Mouse (Mus musculus) liver, embryonic 15.5 days (tissue): Measurements from ENCODE around the gene Nudt4. TPM values are rescaled to one million over a fixed set of nuclear protein-coding genes. Genes with fewer than 3 reads are reported as not detected.
A peak's percentile ranks its signal among the peaks of the same experiment; 100 is the strongest.

Experiments
- ATAC-seq: fragments of 200-750 bp; cut with Nextera tagmentation; 2 replicates; pipeline ENCODE4 v1.8.0; 2017; ENCODE audit warnings: moderate number of reproducible peaks, mild to moderate bottlenecking, moderate library complexity; ENCODE audit not compliant: insufficient read depth
- H3K27ac ChIP-seq: fragments of 300-500 bp; sonication (generic); replicated peaks from 2 replicates; pipeline ENCODE4 v1.5.1; 2015; ENCODE audit warnings: mild to moderate bottlenecking, inconsistent platforms
- H3K27me3 ChIP-seq: fragments of 300-500 bp; sonication (generic); 2 replicates; pipeline ENCODE4 v1.6.1; 2015; ENCODE audit warnings: mild to moderate bottlenecking, inconsistent platforms
- H3K36me3 ChIP-seq: fragments of 300-500 bp; sonication (generic); replicated peaks from 2 replicates; pipeline ENCODE4 v1.6.1; 2015; ENCODE audit warnings: moderate library complexity, mild to moderate bottlenecking, inconsistent platforms
- H3K4me1 ChIP-seq: fragments of 300-500 bp; sonication (generic); replicated peaks from 2 replicates; pipeline ENCODE4 v1.6.1; 2015; ENCODE audit warnings: inconsistent platforms
- H3K4me2 ChIP-seq: fragments of 300-500 bp; sonication (generic); 2 replicates; pipeline ENCODE4 v1.6.1; 2015; ENCODE audit warnings: moderate library complexity, mild to moderate bottlenecking, inconsistent platforms
- H3K4me3 ChIP-seq: fragments of 300-500 bp; sonication (generic); replicated peaks from 2 replicates; pipeline ENCODE4 v1.5.1; 2015; ENCODE audit warnings: mild to moderate bottlenecking, inconsistent platforms
- H3K9ac ChIP-seq: fragments of 300-500 bp; sonication (generic); 2 replicates; pipeline ENCODE4 v1.6.1; 2015; ENCODE audit warnings: moderate library complexity, mild to moderate bottlenecking, inconsistent platforms
- H3K9me3 ChIP-seq: fragments of 300-500 bp; sonication (generic); replicated peaks from 2 replicates; pipeline ENCODE4 v1.6.1; 2016; ENCODE audit warnings: inconsistent platforms
- WGBS: fragments of 180-500 bp; shearing (Covaris S2); methylation state at CpG from one replicate; pipeline ENCODE4 v1.1.7; 2015; ENCODE audit warnings: mixed read lengths; ENCODE audit not compliant: insufficient replicate concordance; 5-methylcytosine and 5-hydroxymethylcytosine counted together
- polyA plus RNA-seq: library from polyadenylated mRNA; unstranded; fragments of >200 nt; fragmentation: Nextera tagmentation; extraction: Ambion mirVana; gene quantifications from 2 replicates; pipeline ENCODE4 v1.2.1, GENCODE M21; 2015

The Nudt4 gene
- polyA plus RNA-seq, 1 experiment from 2014 or later, result 85.3 TPM

DNA sequence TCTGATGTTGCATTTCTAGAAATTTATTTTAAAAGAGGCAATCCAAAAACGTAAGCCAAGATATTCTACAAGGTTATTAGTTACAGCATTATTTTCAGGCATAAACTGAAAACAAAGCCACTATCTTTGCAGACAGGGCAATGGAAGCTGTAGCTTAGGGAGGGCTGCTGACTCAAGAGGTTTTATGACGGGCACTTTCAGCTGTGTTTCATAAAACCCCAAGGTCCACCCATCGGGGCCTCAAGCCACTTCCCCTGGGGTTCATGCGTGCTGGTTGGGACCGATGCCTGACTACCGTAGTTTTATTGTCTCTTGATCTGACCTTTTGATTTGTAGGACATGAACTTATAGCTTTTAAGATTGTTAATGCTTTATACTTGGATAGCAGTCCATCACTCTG lies 26.2 kb upstream of the Nudt4 start:
- no peak for ATAC-seq
- no peak overlapping the region for H3K4me3 ChIP-seq
- H3K4me2 ChIP-seq, result no peak overlapping the region
- H3K4me1 ChIP-seq, result peaks cover 6% of the 10 kb centered on the region; the same call in 1 of the 2 replicates
- H3K9me3 ChIP-seq, result no peaks in the 10 kb centered on the region
- no peak overlapping the region for H3K27ac ChIP-seq
- no peak overlapping the region for H3K9ac ChIP-seq
- H3K27me3 ChIP-seq, result 0 out of 2 replicates have a peak, but pooled peaks cover 3% of the 10 kb centered on the region
- no peaks in the 10 kb centered on the region for H3K36me3 ChIP-seq
- WGBS, result 41% methylated on average over 6 of the region's 6 CpGs

DNA sequence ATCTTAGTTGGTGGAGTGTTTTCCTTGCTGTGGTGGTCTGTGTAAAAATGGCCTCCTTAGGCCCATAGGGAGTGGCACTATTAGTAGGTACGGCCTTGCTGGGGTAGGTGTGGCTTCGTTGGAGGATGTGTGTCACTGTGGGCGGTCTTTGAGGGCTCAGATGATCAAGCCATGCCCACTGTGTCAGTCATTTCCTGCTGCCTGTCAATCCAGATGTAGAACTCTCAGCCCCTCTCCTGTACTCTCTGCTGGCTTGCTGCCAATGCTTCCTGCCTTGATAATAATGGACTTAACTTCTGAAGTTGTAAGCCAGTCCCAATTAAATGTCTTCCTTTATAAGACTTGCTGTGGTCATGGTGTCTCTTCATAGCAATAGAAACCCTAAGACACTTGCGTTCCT lies 25.2 kb upstream of the Nudt4 start:
- Histone ChIP-seq H3K27ac (no peak overlapping the region), H3K4me2 (no peak overlapping the region), H3K36me3 (no peaks in the 10 kb centered on the region), H3K9me3 (no peaks in the 10 kb centered on the region), H3K4me3 (no peak overlapping the region), H3K9ac (no peak overlapping the region), H3K27me3 (0 out of 2 replicates have a peak, but pooled peaks cover 3% of the 10 kb centered on the region), H3K4me1 (peaks cover 3% of the 10 kb centered on the region; the same call in 1 of the 2 replicates)
- WGBS, result 87% methylated on average over 4 of the region's 4 CpGs
- ATAC-seq, result no peak

DNA sequence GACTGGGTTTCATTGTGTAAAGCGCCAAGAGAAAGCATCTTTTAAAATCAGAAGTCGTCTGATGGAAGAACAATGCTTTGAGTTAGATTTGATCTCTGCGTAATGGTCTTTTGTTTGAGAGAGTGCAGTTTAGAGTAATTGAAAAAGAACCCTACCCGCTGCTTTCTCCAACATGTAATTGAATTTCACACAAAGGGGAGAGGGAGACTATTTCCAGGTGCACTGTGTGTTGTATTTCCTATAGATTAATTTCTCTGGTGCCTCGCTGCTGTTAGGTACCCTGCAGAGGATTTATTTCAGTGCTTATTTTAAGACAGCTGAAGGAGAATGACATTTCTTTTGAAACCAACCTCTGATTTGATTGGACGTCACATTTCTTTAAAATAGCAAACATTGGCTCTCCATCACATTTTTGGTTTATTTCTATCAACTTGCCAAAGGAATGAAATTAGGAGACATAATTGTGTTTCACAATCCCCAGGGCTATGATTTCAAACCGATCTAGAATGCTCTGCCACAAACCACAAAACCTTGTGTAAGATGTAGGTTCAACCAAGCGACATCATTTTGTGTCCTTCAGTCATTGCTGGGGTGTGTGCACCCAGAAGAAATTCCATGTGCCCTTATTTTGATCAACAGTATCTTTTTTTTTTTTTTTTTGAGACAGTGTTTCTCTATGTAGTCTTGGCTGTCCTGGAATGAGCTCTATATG lies 23.7 kb upstream of the Nudt4 start:
- H3K4me3 ChIP-seq, result no peak overlapping the region
- no peaks in the 10 kb centered on the region for H3K36me3 ChIP-seq
- 0 out of 2 replicates have a peak, but pooled peaks cover 3% of the 10 kb centered on the region for H3K27me3 ChIP-seq
- no peak overlapping the region for H3K4me2 ChIP-seq
- H3K9ac ChIP-seq, result no peak overlapping the region
- whole genome bisulfite sequencing, result 59% methylated on average over 8 of the region's 8 CpGs
- H3K9me3 ChIP-seq, result no peaks in the 10 kb centered on the region
- ATAC-seq, result no peak
- H3K4me1 ChIP-seq, result no peaks in the 10 kb centered on the region
- H3K27ac ChIP-seq, result no peak overlapping the region

DNA sequence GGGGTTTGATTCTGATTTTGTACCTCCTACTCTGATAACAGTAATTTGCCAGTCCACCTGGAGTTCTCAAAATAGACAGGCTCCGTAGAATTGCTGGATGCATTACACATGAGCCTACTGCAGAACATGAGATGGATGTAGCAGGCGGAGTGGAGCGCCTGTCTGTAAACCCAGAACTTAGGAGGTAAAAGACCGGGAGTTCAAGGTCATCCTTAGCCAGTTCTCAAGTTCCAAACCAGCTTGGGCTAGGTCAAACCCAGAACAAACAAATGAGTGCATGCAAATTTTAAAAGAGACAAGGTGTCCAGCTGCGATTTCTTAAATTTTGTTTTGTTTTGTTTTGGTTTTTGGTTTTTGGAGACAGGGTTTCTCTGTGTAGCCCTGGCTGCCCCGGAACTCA lies 21.6 kb upstream of the Nudt4 start:
- no peaks in the 10 kb centered on the region for H3K36me3 ChIP-seq
- no peak overlapping the region for H3K4me3 ChIP-seq
- no peaks in the 10 kb centered on the region for H3K9me3 ChIP-seq
- ATAC-seq, result no peak
- no peak overlapping the region for H3K4me2 ChIP-seq
- H3K9ac ChIP-seq, result no peak overlapping the region
- H3K27me3 ChIP-seq, result 0 out of 2 replicates have a peak, but pooled peaks cover 3% of the 10 kb centered on the region
- WGBS, result 79% methylated on average over 6 of the region's 6 CpGs
- no peaks in the 10 kb centered on the region for H3K4me1 ChIP-seq
- H3K27ac ChIP-seq, result no peak overlapping the region

DNA sequence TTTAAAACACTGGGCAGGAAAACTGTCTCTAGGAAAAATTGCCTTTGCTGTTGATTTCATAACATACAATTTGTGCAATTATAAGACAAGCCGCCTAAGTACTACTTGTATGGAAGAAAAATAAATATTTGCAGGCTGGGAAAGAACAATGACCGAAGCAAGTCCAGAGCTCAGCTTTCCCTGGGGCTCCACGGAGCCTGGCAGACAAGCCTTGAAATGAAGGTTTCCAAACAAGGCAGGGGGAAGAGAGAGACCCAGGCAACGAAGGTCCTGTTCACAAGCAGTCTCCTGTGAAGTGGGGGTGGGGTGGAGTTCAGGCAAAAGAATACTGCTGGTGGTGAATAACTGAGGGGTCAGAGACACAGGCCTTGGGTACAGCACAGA lies 13.6 kb upstream of the Nudt4 start:
- no peaks in the 10 kb centered on the region for H3K36me3 ChIP-seq
- H3K4me2 ChIP-seq, result no peak overlapping the region
- no peak overlapping the region for H3K27ac ChIP-seq
- 55% methylated on average over 4 of the region's 4 CpGs for WGBS
- peaks cover 12% of the 10 kb centered on the region for H3K27me3 ChIP-seq
- ATAC-seq, result no peak
- H3K4me1 ChIP-seq, result peaks cover 13% of the 10 kb centered on the region
- no peak overlapping the region for H3K4me3 ChIP-seq
- no peak overlapping the region for H3K9ac ChIP-seq
- H3K9me3 ChIP-seq, result no peaks in the 10 kb centered on the region

DNA sequence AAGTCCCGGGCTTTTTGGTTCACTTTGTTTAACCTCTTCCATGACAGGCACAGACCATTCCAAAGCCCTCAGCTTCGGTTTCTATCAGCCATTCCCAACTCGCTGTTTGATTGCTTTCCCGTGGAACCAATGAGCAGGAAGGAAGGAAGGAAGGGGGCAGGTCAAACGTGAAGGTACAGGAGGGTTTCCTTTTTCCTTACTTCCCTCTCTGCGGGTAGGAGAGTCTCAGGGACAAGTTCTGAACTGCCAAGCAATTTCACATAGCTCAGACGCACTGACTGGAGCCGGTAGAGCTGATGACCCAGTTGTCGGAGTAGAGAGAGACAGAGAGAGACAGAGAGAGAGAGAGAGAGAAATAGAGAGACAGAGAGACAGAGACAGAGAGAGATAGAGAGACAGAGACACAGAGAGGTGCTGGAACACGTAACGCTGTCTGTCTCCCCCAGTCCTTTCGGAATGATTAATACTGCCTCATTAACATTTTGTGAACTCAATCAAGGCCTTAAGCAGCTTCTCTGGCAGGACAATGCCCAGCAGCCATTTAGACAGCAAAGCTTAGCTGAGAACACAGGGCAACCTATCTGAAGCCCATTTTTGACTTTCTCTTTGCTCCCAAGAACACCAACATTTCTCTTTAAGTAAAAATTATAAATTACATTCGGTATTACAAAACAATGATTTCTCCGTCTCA lies 13.1 kb upstream of the Nudt4 start:
- peaks cover 12% of the 10 kb centered on the region for H3K27me3 ChIP-seq
- no peaks in the 10 kb centered on the region for H3K9me3 ChIP-seq
- H3K4me2 ChIP-seq, result no peak overlapping the region
- H3K27ac ChIP-seq, result no peak overlapping the region
- H3K36me3 ChIP-seq, result no peaks in the 10 kb centered on the region
- ATAC-seq, result no peak
- H3K4me3 ChIP-seq, result no peak overlapping the region
- 41% methylated on average over 14 of the region's 14 CpGs for WGBS
- no peak overlapping the region for H3K9ac ChIP-seq
- H3K4me1 ChIP-seq, result peaks cover 13% of the 10 kb centered on the region

DNA sequence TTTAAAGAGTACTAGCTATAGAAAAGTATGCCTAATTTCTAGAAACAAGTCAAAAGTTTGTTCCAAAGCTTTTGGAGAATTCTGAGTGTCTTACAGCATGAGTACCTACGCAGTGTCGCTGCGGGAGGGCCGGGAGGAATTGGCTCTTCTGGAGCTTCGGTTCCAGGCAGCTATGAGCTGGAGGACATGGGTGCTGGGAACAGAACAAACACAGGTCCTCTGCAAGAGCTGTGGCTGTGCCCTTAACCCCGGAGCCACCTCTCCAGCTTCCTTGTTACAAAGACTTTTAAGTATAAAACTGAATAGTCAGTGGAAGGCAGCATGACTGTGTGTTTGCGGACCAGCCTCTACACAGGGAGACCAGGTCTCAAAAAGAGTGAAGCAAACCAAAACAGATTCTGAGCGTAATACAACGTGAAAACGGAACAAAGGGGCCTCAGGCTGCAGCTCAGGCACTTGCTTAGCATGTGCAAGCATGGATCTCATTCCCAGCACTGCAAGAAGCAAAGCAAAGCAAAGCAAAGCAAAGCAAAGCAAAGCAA lies 12.0 kb upstream of the Nudt4 start:
- Histone ChIP-seq H3K27me3 (peaks cover 12% of the 10 kb centered on the region), H3K4me2 (no peak overlapping the region), H3K36me3 (no peaks in the 10 kb centered on the region), H3K4me1 (peaks cover 17% of the 10 kb centered on the region), H3K9ac (no peak overlapping the region), H3K4me3 (no peak overlapping the region), H3K9me3 (no peaks in the 10 kb centered on the region), H3K27ac (no peak overlapping the region)
- 69% methylated on average over 10 of the region's 10 CpGs for WGBS
- no peak for ATAC-seq

DNA sequence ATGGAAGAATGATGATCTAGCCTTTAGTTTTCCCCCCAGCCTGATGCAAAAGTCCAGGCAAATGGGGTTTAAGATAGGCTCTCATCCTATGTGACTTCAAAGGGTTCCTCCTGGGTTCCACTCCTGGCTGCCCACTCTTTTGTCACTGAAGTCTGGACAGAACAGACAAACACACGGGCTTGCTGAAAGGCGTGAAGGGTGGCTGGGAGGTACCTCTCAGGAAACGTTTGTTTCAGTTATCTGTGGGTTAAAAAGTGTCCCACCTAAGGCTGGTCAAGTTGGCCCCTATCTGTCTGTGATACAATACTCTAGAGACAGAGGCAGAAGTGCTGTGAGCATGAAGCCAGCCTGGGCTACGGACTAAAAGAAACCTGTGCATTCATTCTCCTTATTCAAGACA lies 11.0 kb upstream of the Nudt4 start:
- Histone ChIP-seq H3K9me3 (no peaks in the 10 kb centered on the region), H3K4me1 (peaks cover 23% of the 10 kb centered on the region), H3K4me2 (no peak overlapping the region), H3K27ac (no peak overlapping the region), H3K9ac (no peak overlapping the region), H3K27me3 (peaks cover 12% of the 10 kb centered on the region), H3K4me3 (no peak overlapping the region), H3K36me3 (no peaks in the 10 kb centered on the region)
- ATAC-seq, result no peak
- 25% methylated on average over 4 of the region's 4 CpGs for WGBS

DNA sequence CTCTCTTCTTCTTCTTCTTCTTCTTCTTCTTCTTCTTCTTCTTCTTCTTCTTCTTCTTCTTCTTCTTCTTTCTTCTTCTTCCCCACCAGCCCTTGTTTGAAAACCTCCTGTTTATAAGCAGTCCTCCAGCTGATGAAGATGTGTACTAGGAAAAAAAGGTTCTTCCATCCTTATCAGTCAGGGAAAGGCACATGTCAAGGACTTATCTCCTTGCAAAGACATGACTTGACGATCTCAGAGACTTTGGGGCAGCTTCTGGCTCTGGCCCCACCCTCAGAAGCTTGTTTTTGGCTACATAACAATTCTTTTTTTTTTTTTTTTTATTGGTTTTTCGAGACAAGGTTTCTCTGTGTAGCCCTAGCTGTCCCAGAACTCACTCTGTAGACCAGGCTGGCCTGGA lies 5.5 kb upstream of the Nudt4 start:
- H3K9ac ChIP-seq, result peak overlapping the region; percentile 28
- peak; percentile 97 for ATAC-seq
- H3K4me3 ChIP-seq, result no peak overlapping the region
- H3K4me2 ChIP-seq, result peak overlapping the region; percentile 57
- 2% methylated on average over 2 of the region's 2 CpGs for WGBS
- H3K27me3 ChIP-seq, result no peaks in the 10 kb centered on the region
- H3K9me3 ChIP-seq, result no peaks in the 10 kb centered on the region
- H3K36me3 ChIP-seq, result no peaks in the 10 kb centered on the region
- H3K27ac ChIP-seq, result peak overlapping the region; percentile 91
- H3K4me1 ChIP-seq, result peaks cover 56% of the 10 kb centered on the region

DNA sequence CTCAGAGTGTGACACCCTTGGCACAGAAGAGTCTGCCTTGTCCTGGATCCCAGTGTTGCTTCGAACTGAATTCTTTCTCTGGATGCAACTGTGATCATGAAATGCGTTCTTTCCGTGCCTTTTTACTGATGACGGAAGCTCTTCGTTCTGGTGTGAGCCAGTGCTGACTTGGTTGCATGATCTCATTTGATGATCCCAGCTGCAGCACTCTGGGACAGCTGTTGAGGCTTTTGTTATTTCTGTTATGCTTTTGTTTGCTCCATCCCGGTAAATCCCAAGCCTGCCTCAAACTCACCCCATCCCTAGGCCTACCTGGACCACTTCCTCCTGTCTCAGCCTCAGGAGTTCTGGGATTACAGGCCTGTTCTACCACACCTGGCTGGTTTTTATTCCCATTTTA lies 4.1 kb upstream of the Nudt4 start:
- H3K4me2 ChIP-seq, result peak overlapping the region; percentile 54
- no peak for ATAC-seq
- H3K36me3 ChIP-seq, result no peaks in the 10 kb centered on the region
- peaks cover 59% of the 10 kb centered on the region for H3K4me1 ChIP-seq
- peak overlapping the region; percentile 17 for H3K9ac ChIP-seq
- 87% methylated on average over 6 of the region's 6 CpGs for WGBS
- peak overlapping the region; percentile 91 for H3K27ac ChIP-seq
- no peaks in the 10 kb centered on the region for H3K9me3 ChIP-seq
- H3K27me3 ChIP-seq, result no peaks in the 10 kb centered on the region
- no peak overlapping the region for H3K4me3 ChIP-seq

DNA sequence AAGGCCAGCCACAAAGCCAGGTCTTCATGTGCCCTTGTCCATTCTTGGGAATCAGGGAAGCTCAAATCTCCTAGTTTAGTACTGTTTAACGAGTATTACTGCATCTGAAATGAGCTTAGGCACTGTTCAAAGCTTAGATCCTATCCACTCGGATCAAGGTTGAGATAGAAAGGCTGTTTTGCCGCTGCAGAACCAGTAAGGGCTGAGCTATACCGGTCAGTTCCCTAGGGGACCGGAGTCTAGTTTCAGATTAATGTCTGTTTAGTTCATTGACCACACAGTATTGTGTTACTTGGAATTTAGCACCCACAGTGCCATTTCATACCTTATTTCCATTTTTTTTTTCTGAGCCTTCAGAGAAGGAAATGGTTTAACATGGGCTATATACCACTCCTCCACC lies 3.6 kb upstream of the Nudt4 start:
- Histone ChIP-seq H3K4me2 (no peak overlapping the region), H3K9me3 (no peaks in the 10 kb centered on the region), H3K36me3 (no peaks in the 10 kb centered on the region), H3K4me3 (no peak overlapping the region), H3K9ac (no peak overlapping the region), H3K4me1 (peaks cover 59% of the 10 kb centered on the region), H3K27ac (peak overlapping the region; percentile 91), H3K27me3 (no peaks in the 10 kb centered on the region)
- 77% methylated on average over 5 of the region's 5 CpGs for WGBS
- no peak for ATAC-seq
